Mouse (Mus musculus) brown adipose tissue, adult 24 weeks (tissue): ENCODE measurements around the gene Wnt11. TPM values are rescaled to one million over a fixed set of nuclear protein-coding genes. Genes with fewer than 3 reads are reported as not detected.
A peak's percentile ranks its signal among the peaks of the same experiment; 100 is the strongest.

Experiments used
- H3K27ac ChIP-seq: fragments of 200-500 bp; replicated peaks from 2 replicates; pipeline ENCODE4 v1.5.1; 2012; ENCODE audit warnings: low read depth, mild to moderate bottlenecking, low read length
- H3K4me1 ChIP-seq: fragments of 200-500 bp; 2 replicates; pipeline ENCODE4 v1.6.1; 2012; ENCODE audit warnings: low read length, mixed read lengths; ENCODE audit not compliant: control insufficient read depth, insufficient read depth, insufficient read length
- H3K4me3 ChIP-seq: fragments of 200-500 bp; 2 replicates; pipeline ENCODE4 v1.5.1; 2012; ENCODE audit warnings: low read depth, mild to moderate bottlenecking, low read length, moderate library complexity; ENCODE audit not compliant: insufficient read depth
- polyA plus RNA-seq: library from polyadenylated mRNA; stranded (reverse); fragments of >200 nt; gene quantifications from 2 replicates; pipeline ENCODE4 v1.2.4, GENCODE M21; 2012; ENCODE audit not compliant: missing spikeins, insufficient read depth, insufficient read length

Gene Wnt11
- polyA plus RNA-seq, 1 experiment = 5.5 TPM

- H3K27ac ChIP-seq = no peak overlapping the region
Measured at GRCm38 (mm10) chr7:98867794-98868150, 32.9 kb downstream of the Wnt11 start.

DNA sequence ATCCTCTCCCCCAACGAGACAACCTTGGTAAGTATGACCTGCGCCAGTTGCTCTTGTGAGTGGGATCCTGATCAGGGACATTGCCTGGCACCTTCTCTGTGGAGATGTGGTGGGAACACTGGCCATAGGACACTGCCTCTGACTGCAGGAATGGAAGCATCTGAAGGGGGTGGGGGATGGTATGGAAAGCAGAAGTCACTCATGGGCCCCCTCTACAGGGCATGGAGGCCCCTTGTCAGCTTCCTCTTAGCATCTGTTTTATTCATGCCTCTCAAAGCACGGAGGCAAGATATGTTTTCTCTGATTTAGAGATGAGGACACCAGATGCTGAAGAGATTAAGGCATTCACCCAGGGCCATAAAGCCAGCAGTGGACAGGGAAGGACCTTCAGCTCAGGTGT, 34.2 kb downstream of the Wnt11 start:
- H3K4me1 ChIP-seq = no peaks in the 10 kb centered on the region
- H3K27ac ChIP-seq = no peak overlapping the region
- no peak overlapping the region for H3K4me3 ChIP-seq

More at GRCm38 (mm10) chr7:98867794-98868150, 32.9 kb downstream of the Wnt11 start:
- no peak overlapping the region for H3K4me3 ChIP-seq
- no peaks in the 10 kb centered on the region for H3K4me1 ChIP-seq

- H3K4me1 ChIP-seq = no peaks in the 10 kb centered on the region
- no peak overlapping the region for H3K4me3 ChIP-seq
- no peak overlapping the region for H3K27ac ChIP-seq
Measured at GRCm38 (mm10) chr7:98870791-98871190, 35.9 kb downstream of the Wnt11 start.

DNA sequence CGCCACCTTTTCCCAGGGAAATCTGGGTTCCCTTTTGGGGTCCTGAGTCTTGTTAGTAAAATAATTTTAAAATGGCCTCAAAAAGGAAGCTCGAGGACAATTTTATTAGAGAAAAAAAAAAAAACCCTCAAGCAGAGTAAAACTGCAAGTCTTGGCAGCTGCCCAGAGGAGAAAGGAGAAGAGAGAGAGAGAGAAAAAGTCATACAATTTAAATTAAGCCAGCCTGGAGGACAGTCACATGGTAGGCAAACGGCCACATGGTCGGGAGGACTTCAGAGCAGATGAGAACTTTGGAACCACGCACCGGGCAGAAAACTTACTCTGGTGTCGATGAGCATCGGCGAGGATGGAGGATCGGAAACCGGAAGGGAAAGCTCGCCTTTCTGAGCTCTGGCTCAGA, 37.0 kb downstream of the Wnt11 start:
- no peak overlapping the region for H3K4me3 ChIP-seq
- H3K27ac ChIP-seq = no peak overlapping the region
- H3K4me1 ChIP-seq = no peaks in the 10 kb centered on the region

DNA sequence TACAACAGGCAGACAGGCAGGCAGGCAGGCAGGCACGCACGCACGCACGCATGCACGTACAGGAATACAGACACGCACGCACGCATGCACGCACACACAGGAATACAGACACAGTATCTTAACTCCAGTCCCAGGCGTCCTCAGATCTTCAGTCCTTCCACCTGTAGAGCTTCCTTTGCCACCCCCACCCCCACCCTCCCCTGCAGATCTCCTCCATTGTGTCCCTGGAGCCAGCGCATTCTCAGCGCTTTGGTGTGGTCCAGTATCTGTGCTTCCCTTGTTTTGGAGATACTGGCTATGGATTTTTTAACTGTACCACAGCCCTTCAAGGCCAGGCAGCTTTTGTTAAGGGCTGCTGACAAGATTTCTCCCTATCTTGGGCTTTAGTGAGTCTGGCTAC, 38.4 kb downstream of the Wnt11 start:
- no peak overlapping the region for H3K27ac ChIP-seq
- no peaks in the 10 kb centered on the region for H3K4me1 ChIP-seq
- no peak overlapping the region for H3K4me3 ChIP-seq

GRCm38 (mm10) chr7:98874411-98874951, 39.6 kb downstream of the Wnt11 start:
- H3K27ac ChIP-seq = no peak overlapping the region
- H3K4me1 ChIP-seq = no peaks in the 10 kb centered on the region
- H3K4me3 ChIP-seq = no peak overlapping the region

GRCm38 (mm10) chr7:98875390-98875990, 40.6 kb downstream of the Wnt11 start:
- H3K27ac ChIP-seq = no peak overlapping the region
- no peak overlapping the region for H3K4me3 ChIP-seq
- no peaks in the 10 kb centered on the region for H3K4me1 ChIP-seq

GRCm38 (mm10) chr7:98876119-98876518, 41.2 kb downstream of the Wnt11 start:
- Histone ChIP-seq H3K27ac (no peak overlapping the region), H3K4me1 (no peaks in the 10 kb centered on the region), H3K4me3 (no peak overlapping the region)

DNA sequence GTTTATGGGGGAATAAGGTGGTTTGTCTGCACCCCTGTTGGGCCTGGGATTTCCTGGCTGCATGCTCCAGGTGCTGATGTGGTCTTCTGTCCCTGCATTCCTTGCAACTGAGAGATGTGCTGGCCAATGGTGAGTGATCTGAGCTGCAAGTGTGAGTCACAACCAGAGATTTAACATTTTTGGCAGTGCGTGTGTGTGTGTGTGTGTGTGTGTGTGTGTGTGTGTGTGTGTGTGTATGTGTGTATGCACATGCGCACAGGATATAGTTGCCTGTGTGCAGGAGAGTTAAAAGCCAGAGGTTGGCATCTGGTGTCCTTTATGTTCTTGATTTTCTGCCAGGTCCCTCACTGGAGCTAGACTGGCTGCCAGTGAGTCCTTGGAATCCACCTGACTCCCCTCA, 44.3 kb downstream of the Wnt11 start:
- Histone ChIP-seq H3K4me1 (no peaks in the 10 kb centered on the region), H3K27ac (no peak overlapping the region), H3K4me3 (no peak overlapping the region)

DNA sequence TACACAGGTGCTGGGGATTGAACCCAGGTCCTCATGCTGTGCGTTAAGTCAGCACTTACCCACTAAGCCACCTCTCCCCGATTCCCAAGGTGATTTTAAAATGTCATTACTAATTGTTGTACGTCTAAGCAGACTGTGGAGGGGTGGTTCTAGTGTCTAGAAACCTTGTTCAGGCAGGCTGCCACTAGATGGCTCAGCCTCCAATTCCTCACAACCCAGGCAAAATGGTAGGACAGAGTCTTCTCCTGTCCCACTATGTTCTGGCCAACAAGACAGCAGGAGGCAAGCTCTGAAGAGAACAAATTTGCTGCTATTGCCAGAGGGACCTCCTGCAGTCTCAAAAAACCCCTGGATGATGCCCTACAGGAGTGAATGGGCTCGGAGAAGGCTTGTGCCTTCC, 47.0 kb downstream of the Wnt11 start:
- Histone ChIP-seq H3K27ac (no peak overlapping the region), H3K4me3 (no peak overlapping the region), H3K4me1 (no peaks in the 10 kb centered on the region)

- Histone ChIP-seq H3K4me3 (no peak overlapping the region), H3K27ac (no peak overlapping the region), H3K4me1 (no peaks in the 10 kb centered on the region)
Measured at GRCm38 (mm10) chr7:98887811-98888261, 52.9 kb downstream of the Wnt11 start.

DNA sequence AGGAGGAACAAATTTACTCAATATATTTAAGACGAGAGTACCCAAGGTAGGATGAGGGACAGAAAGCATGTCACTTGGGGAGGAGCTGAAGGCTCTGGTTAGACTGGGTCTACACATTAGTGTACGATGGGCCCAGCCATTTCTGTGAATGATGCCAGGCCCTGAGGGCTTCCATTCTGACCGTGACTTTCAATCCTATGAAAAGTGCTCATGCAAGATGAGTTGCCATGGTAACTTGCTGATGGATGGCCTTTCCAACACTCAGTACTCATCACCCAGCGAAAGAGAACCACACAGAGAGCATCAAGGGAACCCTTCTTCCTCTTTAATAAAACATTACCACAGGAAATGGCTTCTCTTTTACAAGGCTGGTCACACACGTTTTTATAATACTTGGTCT, 53.9 kb downstream of the Wnt11 start:
- Histone ChIP-seq H3K27ac (no peak overlapping the region), H3K4me1 (no peaks in the 10 kb centered on the region; the same call in 1 of the 2 replicates), H3K4me3 (no peak overlapping the region)

DNA sequence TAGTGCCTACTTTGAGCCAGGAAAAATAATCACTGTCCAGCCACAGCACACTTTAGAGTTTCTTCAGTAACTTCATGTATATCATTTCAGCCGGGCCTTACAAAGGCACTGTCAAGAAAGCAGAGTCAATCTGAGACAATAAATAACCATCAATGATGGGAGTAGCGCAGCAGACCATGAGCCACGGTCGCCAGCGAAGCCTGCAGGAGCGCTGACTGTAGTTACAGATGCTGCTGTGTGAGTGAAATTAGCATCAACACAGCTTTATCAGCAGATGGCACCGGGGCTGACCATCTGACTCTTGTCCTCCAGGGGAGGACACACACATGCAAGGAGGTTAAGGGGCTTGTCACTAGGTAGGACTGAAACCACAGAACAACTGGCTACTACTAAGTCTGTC, 54.3 kb downstream of the Wnt11 start:
- no peak overlapping the region for H3K4me3 ChIP-seq
- no peaks in the 10 kb centered on the region; the same call in 1 of the 2 replicates for H3K4me1 ChIP-seq
- H3K27ac ChIP-seq = no peak overlapping the region

DNA sequence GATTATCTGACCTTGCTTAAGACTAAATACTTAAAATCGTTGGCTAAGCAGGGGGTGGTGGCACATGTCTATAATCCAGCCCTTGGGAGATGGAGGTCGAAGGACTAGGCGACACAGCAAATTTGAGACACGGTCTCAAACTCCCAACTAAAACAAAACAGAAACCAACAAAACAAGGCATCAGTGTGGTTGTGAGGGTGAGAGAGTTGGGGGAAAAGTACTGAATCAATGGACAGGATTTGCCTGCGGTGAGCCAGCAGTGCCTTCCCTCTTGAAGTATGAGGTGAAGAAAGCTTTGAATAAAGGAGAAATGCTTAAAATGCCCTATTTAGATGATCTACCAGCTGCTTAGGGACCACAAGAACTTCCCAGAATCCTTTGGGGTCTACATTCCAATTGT, 58.2 kb downstream of the Wnt11 start:
- H3K4me1 ChIP-seq = peaks cover 8% of the 10 kb centered on the region

DNA sequence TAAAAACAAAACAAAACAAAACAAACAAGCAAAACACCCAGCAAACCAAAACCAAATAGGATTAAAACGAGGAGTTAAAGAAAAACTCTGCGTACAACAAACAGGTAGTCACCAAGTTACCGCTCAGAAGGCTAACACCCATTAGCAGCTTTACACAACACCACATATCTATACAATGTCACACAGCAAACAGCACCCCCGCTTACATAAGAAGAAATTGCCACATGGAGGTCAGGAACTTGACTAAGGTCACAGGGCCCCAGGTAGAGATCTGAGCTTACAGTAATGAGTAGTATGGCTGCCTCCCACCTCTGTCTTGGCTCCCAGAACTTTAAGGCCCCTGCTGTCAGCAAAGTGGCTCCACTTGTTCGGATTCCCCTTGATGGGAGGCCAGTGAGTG, 59.4 kb downstream of the Wnt11 start:
- H3K27ac ChIP-seq = peak overlapping the region; percentile 23
- H3K4me1 ChIP-seq = peaks cover 8% of the 10 kb centered on the region
- no peak overlapping the region for H3K4me3 ChIP-seq

More for the DNA sequence above, 58.2 kb downstream of the Wnt11 start:
- Histone ChIP-seq H3K4me3 (no peak overlapping the region), H3K27ac (peak overlapping the region; percentile 7; the same call in 1 of the 2 replicates)

- Histone ChIP-seq H3K4me3 (no peak overlapping the region), H3K27ac (peak overlapping the region; percentile 41), H3K4me1 (peaks cover 8% of the 10 kb centered on the region)
Measured at GRCm38 (mm10) chr7:98894768-98895167, 59.9 kb downstream of the Wnt11 start.
